Mouse (Mus musculus): Measurements from ENCODE around the gene Chst2. TPM values are rescaled to one million over a fixed set of nuclear protein-coding genes. Genes with fewer than 3 reads are reported as not detected.

Chst2 gene
- polyA plus RNA-seq, 1 experiment from 2014 or later, result 5.3 TPM

Other genes starting within 250 kb of the Chst2 start
- 116 and 164 TPM in 2 replicates for gene U2surp, start 105.3 kb upstream of the Chst2 start, polyA plus RNA-seq (2015; fragmentation: Nextera tagmentation; extraction: Ambion mirVana)
- gene Paqr9, start 152.9 kb upstream of the Chst2 start, polyA plus RNA-seq (2015; fragmentation: Nextera tagmentation; extraction: Ambion mirVana), result 0.82 and 1.0 TPM in 2 replicates
- gene Pcolce2, start 230.9 kb upstream of the Chst2 start, polyA plus RNA-seq (2015; fragmentation: Nextera tagmentation; extraction: Ambion mirVana), result 0.84 and 1.4 TPM in 2 replicates

Measured in intestine, embryonic 15.5 days (tissue).